Mouse (Mus musculus): ENCODE measurements around the gene Olfr1160. TPM values are rescaled to one million over a fixed set of nuclear protein-coding genes. Genes with fewer than 3 reads are reported as not detected.
"Not testable (repeated sequence)": the region's sequence is repeated elsewhere in the genome, so short reads cannot be mapped to it uniquely, and the experiment has no call there.

Olfr1160 gene
- polyA plus RNA-seq (2015; fragmentation: Nextera tagmentation; extraction: Ambion mirVana), result not detected in 2 replicates

GRCm38 (mm10) chr2:88007515-88008318 lies at the start of gene Olfr1160:
Olfr1160 (minus strand) TSS chr2:88008268.
- no peak for ATAC-seq (ENCODE audit: low FRiP score)
- no peak within 1 kb of the TSS for H3K27ac ChIP-seq
- H3K4me1 ChIP-seq (replicated peaks), result no peaks in the 10 kb centered on the region
- H3K9ac ChIP-seq, result no peak within 1 kb of the TSS
- H3K36me3 ChIP-seq, result no peaks in the 10 kb centered on the region
- no peak within 1 kb of the TSS for H3K4me3 ChIP-seq
- H3K4me2 ChIP-seq, result no peak within 1 kb of the TSS
- no peaks in the 10 kb centered on the region for H3K27me3 ChIP-seq
- H3K9me3 ChIP-seq, result no peaks in the 10 kb centered on the region

- H3K9ac ChIP-seq, result no peak within 1 kb of the TSS
- H3K4me2 ChIP-seq, result no peak within 1 kb of the TSS
- H3K27ac ChIP-seq, result no peak within 1 kb of the TSS
- 84% methylated on average over 1 of the region's 1 CpGs for WGBS
- no peaks in the 10 kb centered on the region for H3K9me3 ChIP-seq
- no peaks in the 10 kb centered on the region for H3K27me3 ChIP-seq
- ATAC-seq (ENCODE audit: low FRiP score), result no peak
- no peak within 1 kb of the TSS for H3K4me3 ChIP-seq
- no peaks in the 10 kb centered on the region for H3K36me3 ChIP-seq
- H3K4me1 ChIP-seq (replicated peaks), result no peaks in the 10 kb centered on the region
Measured at GRCm38 (mm10) chr2:88051029-88051428, 43.0 kb upstream of the Olfr1160 start, which contains the start of gene Olfr1162. Olfr1162 (minus strand) TSS chr2:88051129.

GRCm38 (mm10) chr2:88037599-88037998 lies 29.5 kb upstream of the Olfr1160 start, which contains the start of gene Olfr73:
Olfr73 (minus strand) TSS chr2:88037699.
- H3K27me3 ChIP-seq, result no peaks in the 10 kb centered on the region
- H3K9ac ChIP-seq, result no peak within 1 kb of the TSS
- no peaks in the 10 kb centered on the region for H3K36me3 ChIP-seq
- no peaks in the 10 kb centered on the region for H3K9me3 ChIP-seq
- no peak within 1 kb of the TSS for H3K27ac ChIP-seq
- no peak within 1 kb of the TSS for H3K4me2 ChIP-seq
- H3K4me1 ChIP-seq (replicated peaks), result no peaks in the 10 kb centered on the region
- no peak within 1 kb of the TSS for H3K4me3 ChIP-seq
- ATAC-seq (ENCODE audit: low FRiP score), result no peak

GRCm38 (mm10) chr2:88022474-88022873 lies 14.4 kb upstream of the Olfr1160 start, which contains the start of gene Olfr1161:
Olfr1161 (plus strand) TSS chr2:88022774.
- not testable (repeated sequence) for H3K27ac ChIP-seq; H3K9me3 ChIP-seq; H3K9ac ChIP-seq; ATAC-seq (ENCODE audit: low FRiP score); H3K4me3 ChIP-seq; H3K4me1 ChIP-seq (replicated peaks); H3K36me3 ChIP-seq; H3K4me2 ChIP-seq; H3K27me3 ChIP-seq
- WGBS, result 81% methylated on average over 1 of the region's 1 CpGs

- Histone ChIP-seq H3K9me3 (no peaks in the 10 kb centered on the region), H3K9ac (no peak within 1 kb of the TSS), H3K36me3 (no peaks in the 10 kb centered on the region), H3K27me3 (no peaks in the 10 kb centered on the region), H3K4me1 (replicated peaks) (no peaks in the 10 kb centered on the region), H3K27ac (no peak within 1 kb of the TSS), H3K4me3 (no peak within 1 kb of the TSS), H3K4me2 (no peak within 1 kb of the TSS)
- ATAC-seq (ENCODE audit: low FRiP score), result no peak
Measured at GRCm38 (mm10) chr2:87989813-87990212, 18.3 kb downstream of the Olfr1160 start, which contains the start of gene Olfr1158. Olfr1158 (plus strand) TSS chr2:87990113.

GRCm38 (mm10) chr2:87974563-87974962 lies 33.5 kb downstream of the Olfr1160 start, which contains the start of gene Olfr74:
Olfr74 (minus strand) TSS chr2:87974663.
- Histone ChIP-seq H3K9me3 (no peaks in the 10 kb centered on the region), H3K36me3 (no peaks in the 10 kb centered on the region), H3K27me3 (no peaks in the 10 kb centered on the region), H3K9ac (no peak within 1 kb of the TSS), H3K4me2 (no peak within 1 kb of the TSS), H3K4me3 (no peak within 1 kb of the TSS), H3K4me1 (replicated peaks) (no peaks in the 10 kb centered on the region), H3K27ac (no peak within 1 kb of the TSS)
- 79% methylated on average over 3 of the region's 3 CpGs for WGBS
- ATAC-seq (ENCODE audit: low FRiP score), result no peak

- Histone ChIP-seq H3K36me3 (no peaks in the 10 kb centered on the region), H3K4me3 (no peak within 1 kb of the TSS), H3K4me1 (replicated peaks) (no peaks in the 10 kb centered on the region), H3K27ac (no peak within 1 kb of the TSS), H3K9me3 (no peaks in the 10 kb centered on the region), H3K27me3 (no peaks in the 10 kb centered on the region), H3K9ac (no peak within 1 kb of the TSS), H3K4me2 (no peak within 1 kb of the TSS)
- WGBS, result 95% methylated on average over 4 of the region's 4 CpGs
- no peak for ATAC-seq (ENCODE audit: low FRiP score)
Measured at GRCm38 (mm10) chr2:87968199-87968598, 39.9 kb downstream of the Olfr1160 start, which contains the start of gene Olfr1157. Olfr1157 (minus strand) TSS chr2:87968299.

- ATAC-seq (ENCODE audit: low FRiP score), result no peak
- H3K36me3 ChIP-seq, result no peaks in the 10 kb centered on the region
- H3K4me1 ChIP-seq (replicated peaks), result no peaks in the 10 kb centered on the region
- H3K27ac ChIP-seq, result no peak within 1 kb of the TSS
- no peak within 1 kb of the TSS for H3K4me2 ChIP-seq
- H3K9me3 ChIP-seq, result no peaks in the 10 kb centered on the region
- no peak within 1 kb of the TSS for H3K9ac ChIP-seq
- no peaks in the 10 kb centered on the region for H3K27me3 ChIP-seq
- no peak within 1 kb of the TSS for H3K4me3 ChIP-seq
Measured at GRCm38 (mm10) chr2:87953000-87953399, 55.1 kb downstream of the Olfr1160 start, which contains the start of gene Olfr1156. Olfr1156 (minus strand) TSS chr2:87953100.

Other genes starting within 250 kb of the Olfr1160 start
- not detected in 2 replicates for gene Olfr152, start 228.8 kb downstream of the Olfr1160 start, polyA plus RNA-seq (2015; fragmentation: Nextera tagmentation; extraction: Ambion mirVana)
- not detected in 2 replicates for gene Olfr1143, start 207.7 kb downstream of the Olfr1160 start, polyA plus RNA-seq (2015; fragmentation: Nextera tagmentation; extraction: Ambion mirVana)
- gene Olfr1145, start 198.4 kb downstream of the Olfr1160 start, polyA plus RNA-seq (2015; fragmentation: Nextera tagmentation; extraction: Ambion mirVana), result not detected in 2 replicates
- gene Olfr1148, start 177.7 kb downstream of the Olfr1160 start, polyA plus RNA-seq (2015; fragmentation: Nextera tagmentation; extraction: Ambion mirVana), result not detected in 2 replicates
- gene Olfr1150-ps1, start 164.3 kb downstream of the Olfr1160 start, polyA plus RNA-seq (2015; fragmentation: Nextera tagmentation; extraction: Ambion mirVana), result not detected in 2 replicates
- gene Olfr1151, start 152.4 kb downstream of the Olfr1160 start, polyA plus RNA-seq (2015; fragmentation: Nextera tagmentation; extraction: Ambion mirVana), result not detected in 2 replicates
- not detected in 2 replicates for gene Olfr1152, start 141.8 kb downstream of the Olfr1160 start, polyA plus RNA-seq (2015; fragmentation: Nextera tagmentation; extraction: Ambion mirVana)
- not detected in 2 replicates for gene Olfr1153, start 113.3 kb downstream of the Olfr1160 start, polyA plus RNA-seq (2015; fragmentation: Nextera tagmentation; extraction: Ambion mirVana)
- gene Olfr1154, start 103.1 kb downstream of the Olfr1160 start, polyA plus RNA-seq (2015; fragmentation: Nextera tagmentation; extraction: Ambion mirVana), result not detected in 2 replicates
- not detected in 2 replicates for gene Olfr1155, start 63.1 kb downstream of the Olfr1160 start, polyA plus RNA-seq (2015; fragmentation: Nextera tagmentation; extraction: Ambion mirVana)
- not detected in 2 replicates for gene Olfr1156, start 55.2 kb downstream of the Olfr1160 start, polyA plus RNA-seq (2015; fragmentation: Nextera tagmentation; extraction: Ambion mirVana)
- not detected in 2 replicates for gene Olfr1157, start 40.0 kb downstream of the Olfr1160 start, polyA plus RNA-seq (2015; fragmentation: Nextera tagmentation; extraction: Ambion mirVana)
- gene Olfr74, start 33.6 kb downstream of the Olfr1160 start, polyA plus RNA-seq (2015; fragmentation: Nextera tagmentation; extraction: Ambion mirVana), result not detected in 2 replicates
- not detected in 2 replicates for gene Olfr1158, start 18.2 kb downstream of the Olfr1160 start, polyA plus RNA-seq (2015; fragmentation: Nextera tagmentation; extraction: Ambion mirVana)
- not detected in 2 replicates for gene Olfr1161, start 14.5 kb upstream of the Olfr1160 start, polyA plus RNA-seq (2015; fragmentation: Nextera tagmentation; extraction: Ambion mirVana)
- gene Olfr73, start 29.4 kb upstream of the Olfr1160 start, polyA plus RNA-seq (2015; fragmentation: Nextera tagmentation; extraction: Ambion mirVana), result not detected in 2 replicates
- not detected in 2 replicates for gene Olfr1162, start 42.9 kb upstream of the Olfr1160 start, polyA plus RNA-seq (2015; fragmentation: Nextera tagmentation; extraction: Ambion mirVana)
- gene Olfr1163, start 63.6 kb upstream of the Olfr1160 start, polyA plus RNA-seq (2015; fragmentation: Nextera tagmentation; extraction: Ambion mirVana), result not detected in 2 replicates
- not detected in 2 replicates for gene Olfr1164, start 85.7 kb upstream of the Olfr1160 start, polyA plus RNA-seq (2015; fragmentation: Nextera tagmentation; extraction: Ambion mirVana)
- gene Olfr1166, start 120.0 kb upstream of the Olfr1160 start, polyA plus RNA-seq (2015; fragmentation: Nextera tagmentation; extraction: Ambion mirVana), result not detected in 2 replicates
- gene Olfr1167, start 146.9 kb upstream of the Olfr1160 start, polyA plus RNA-seq (2015; fragmentation: Nextera tagmentation; extraction: Ambion mirVana), result not detected in 2 replicates
- not detected in 2 replicates for gene Olfr1168, start 173.6 kb upstream of the Olfr1160 start, polyA plus RNA-seq (2015; fragmentation: Nextera tagmentation; extraction: Ambion mirVana)
- not detected in 2 replicates for gene Olfr1170, start 220.1 kb upstream of the Olfr1160 start, polyA plus RNA-seq (2015; fragmentation: Nextera tagmentation; extraction: Ambion mirVana)

Data from hindbrain, embryonic 13.5 days (tissue).